Mouse (Mus musculus): ENCODE results near the gene Mmp9.
A peak's percentile ranks its signal among the peaks of the same experiment; 100 is the strongest.

Mmp9 gene

GRCm38 (mm10) chr2:164956195-164956594 is 15.6 kb downstream of the Mmp9 start:
- no peak for DNase-seq

DNA sequence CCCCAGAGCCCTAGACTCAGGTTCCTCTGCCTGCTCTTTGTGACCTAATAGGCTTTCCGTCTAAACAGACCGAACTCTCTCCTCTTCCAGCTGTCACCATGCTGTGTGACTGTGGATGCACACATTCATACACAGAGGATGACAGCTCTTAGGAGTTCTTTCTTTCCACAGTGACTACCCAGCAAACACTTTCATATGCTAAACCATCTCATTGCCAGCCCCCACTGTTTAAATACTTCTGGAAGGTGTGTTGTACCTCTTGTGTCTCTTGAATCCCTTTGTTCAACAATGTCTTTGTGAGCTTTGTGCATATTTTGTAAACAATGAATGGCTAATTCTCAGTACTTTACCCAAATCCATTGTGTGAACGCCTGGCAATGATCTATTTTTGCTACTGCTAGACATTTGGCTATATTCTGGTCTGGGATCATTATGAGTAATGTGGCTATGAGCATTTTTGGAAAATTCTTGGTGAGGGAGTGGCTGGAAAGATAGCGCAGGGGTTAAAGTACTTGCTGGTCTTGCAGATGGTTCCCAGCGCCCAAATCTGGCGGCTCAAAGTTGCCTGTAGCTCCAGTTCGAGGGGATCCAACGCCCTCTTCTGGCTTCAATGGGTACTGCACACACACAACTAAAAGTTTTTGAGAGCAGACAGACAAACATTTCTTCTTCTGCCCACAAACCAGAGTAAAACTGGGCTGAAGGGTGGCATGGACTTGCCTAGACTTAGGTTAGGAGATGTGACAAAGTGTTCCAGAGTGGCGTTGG is 17.2 kb downstream of the Mmp9 start:
- DNase-seq, result peak; percentile 40

- peak; percentile 83 for DNase-seq
Observed at GRCm38 (mm10) chr2:164960716-164961441, 20.3 kb downstream of the Mmp9 start, which contains the start of gene Slc12a5. Gene Slc12a5, plus strand, starts transcription at chr2:164960802.

GRCm38 (mm10) chr2:164961506-164962182 is 21.1 kb downstream of the Mmp9 start:
- peak; percentile 81 for DNase-seq

DNA sequence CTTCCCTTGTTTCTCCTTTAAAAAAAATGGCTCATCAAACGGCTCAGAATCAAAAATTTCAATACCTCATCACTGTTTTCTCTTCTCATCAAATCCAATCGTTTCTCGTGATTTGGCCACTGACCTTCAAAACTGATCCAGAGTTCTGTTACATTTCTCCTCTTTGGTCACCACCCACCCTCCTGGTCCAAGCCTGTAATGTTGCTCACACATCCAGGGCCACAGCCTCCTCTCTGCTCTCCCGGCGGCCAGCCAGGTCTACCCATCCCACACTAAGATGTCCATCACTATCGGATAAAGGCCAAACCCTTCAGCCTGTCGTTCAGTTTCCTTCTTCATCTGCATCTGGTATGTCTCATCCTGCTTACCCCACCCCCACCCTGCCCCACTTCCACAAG is 21.6 kb downstream of the Mmp9 start:
- no peak for DNase-seq

DNA sequence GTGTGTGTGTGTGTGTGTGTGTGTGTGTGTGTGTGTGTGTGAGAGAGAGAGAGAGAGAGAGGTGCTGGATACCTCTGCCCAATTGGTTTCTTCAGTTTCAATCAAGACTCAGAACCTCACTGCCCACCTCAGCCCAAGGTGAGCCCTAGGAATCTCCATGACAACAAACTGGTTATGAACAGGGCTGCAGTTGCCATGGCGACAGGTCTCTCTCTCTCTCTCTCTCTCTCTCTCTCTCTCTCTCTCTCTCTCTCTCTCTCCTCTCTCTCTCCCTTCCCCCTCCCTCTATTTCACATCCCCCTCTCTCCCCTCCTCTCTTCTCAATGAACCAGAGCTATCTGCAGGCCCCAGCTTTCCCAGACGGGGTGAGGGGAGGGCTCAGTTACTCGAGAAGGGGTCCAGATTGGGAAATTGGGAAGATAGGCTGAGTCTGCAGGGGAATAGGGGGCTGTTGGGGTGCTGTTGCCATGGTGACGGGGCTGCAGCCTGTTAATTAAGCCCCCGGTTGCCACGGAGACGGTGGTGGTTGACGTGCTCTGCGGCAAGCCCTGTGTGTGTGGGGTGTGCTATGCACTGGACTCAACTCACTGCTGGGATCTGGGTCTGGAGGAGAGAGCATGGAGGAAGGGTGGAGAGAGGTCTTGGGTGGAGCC is 23.8 kb downstream of the Mmp9 start:
- peak; percentile 65 for DNase-seq

DNA sequence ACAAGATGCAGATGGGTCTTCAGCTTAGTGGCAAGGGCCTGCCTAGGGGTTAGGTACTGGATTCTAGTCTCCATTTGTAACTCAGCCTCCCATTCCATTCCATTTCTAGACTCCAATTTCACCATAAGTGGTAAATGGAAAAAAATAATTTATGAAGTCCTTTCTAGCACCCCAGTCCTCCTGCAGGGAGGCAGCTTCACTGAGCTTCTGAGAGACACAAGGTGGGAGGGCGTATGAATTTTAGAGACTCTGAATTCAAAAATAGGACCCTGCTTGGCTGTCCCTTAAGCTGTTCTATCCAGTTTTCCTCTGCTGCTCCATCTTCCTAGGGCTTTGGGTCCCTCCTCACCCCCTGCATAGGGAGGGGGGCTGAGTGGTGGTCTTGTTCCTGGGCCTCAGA is 24.4 kb downstream of the Mmp9 start:
- no peak for DNase-seq

DNA sequence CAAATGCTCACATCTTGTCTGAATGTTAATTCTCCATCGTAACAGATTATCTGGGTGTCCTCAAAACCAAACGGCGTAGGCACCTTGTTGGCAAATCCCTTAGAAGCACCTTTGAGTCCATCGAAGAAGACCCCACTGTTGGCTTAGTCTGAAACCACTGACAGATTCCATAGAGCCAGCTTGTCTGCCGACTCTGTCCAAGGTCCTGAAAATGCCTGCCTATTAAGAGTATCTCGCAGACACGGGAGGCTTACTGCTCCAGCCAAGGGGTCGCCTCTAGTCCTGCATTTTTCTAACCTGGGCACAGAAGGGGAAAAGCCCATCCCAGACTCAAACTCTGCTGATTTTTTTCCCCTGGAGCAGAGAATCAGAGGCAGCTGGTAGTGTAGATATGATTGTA is 25.8 kb downstream of the Mmp9 start:
- DNase-seq, result peak; percentile 73

- DNase-seq, result peak; percentile 66
Observed at GRCm38 (mm10) chr2:164967193-164967592, 26.6 kb downstream of the Mmp9 start.

DNA sequence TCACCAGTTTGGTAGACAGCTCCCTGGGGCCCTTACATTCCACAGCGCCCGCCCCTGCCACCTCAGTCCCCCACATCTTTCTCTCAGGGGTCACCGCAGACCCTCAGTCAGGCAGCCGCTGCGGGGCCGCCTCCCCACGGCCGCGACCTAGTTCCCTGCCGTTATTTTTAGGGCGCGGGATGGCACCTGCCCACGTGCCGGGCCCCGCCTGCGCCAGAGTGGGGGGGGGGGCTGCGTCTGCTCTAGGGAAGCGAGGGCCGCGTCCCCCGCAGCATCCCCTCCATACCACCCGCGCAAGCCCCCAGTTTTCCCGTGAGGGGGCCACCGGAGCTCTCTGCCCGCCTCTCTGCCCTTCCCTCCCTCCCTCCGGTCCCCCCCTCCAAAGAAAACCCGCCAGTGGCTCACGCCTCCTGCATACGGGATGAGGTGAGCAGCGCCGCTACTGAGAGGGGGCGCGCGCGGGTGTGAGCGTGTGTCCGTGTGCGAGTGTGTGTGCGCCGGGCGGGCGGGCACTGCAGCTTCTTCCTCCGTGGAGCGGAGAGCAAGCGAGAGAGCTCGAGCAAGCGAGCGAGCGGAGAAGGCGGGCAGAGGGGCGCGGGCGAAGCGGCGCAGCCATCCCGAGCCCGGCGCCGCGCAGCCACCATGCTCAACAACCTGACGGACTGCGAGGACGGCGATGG is 27.3 kb downstream of the Mmp9 start:
- DNase-seq, result peak; percentile 70

DNA sequence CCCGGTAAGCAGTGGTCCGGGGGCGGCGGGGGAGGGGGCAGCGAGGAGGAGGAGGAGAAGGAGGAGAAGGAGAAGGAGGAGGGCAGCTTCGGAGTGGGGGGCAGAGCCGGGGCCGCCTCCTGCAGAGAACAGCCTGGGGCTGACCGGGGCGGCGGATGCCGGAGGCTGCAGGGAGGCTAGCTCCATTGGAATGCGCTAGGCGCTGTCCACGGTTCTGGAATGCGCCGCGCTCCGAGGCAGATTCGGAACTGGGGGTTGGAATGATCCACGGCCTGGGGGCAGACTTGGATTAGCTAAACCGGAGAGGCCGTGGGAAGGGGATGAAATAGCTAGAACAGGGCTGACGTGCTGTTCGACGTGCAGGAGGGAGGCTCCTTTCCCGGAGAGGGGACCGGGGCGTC is 27.9 kb downstream of the Mmp9 start:
- peak; percentile 86 for DNase-seq

DNA sequence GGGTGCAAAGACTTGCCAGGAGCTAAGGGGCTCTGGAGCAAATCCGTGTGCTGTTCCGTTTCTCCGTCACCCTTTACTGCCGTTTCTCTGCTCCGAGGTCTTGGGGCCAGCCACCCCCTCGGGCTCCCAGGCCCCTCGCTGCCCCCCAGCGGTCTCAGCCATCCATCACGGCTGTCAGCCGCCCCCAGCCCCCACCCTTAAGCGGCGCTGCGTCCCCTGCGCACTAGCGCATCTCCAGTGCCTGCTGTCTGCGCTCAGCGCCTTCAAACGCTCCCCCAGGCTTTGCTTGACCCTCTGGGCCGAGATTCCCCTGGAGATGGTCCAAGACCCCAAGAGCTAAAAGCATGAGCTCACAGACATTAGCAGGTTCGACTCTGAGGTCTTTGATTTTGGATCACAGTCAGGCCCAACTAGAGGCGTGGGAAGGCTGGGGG is 28.8 kb downstream of the Mmp9 start:
- no peak for DNase-seq

DNA sequence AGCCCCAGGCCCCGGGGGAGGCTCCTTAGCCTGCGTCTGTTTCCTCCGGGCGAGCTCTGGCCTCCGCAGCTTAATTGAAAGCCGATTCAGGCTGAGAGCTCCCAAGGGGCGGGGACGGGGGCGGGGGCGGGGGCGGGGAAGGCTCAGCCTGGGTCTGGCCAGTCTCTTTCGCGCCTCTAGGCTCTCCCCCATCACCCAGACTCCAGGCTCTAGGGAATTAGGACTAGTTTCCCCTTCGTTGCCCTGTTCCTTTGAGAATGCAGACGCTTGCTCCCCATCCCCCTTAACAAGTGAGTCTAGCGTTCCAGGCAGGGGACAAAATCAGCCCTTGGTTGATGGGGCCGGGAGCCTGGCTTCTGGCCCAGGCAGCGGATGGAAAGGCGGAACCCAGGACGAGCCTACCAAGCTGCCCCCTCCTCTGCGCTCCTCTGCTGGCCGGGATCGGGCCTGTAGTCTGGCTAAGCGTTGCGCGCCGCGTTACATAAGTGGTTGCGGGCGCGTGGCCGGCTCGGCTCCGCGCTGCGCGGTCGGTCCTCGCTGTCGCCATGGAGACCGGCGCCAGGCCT is 30.1 kb downstream of the Mmp9 start:
- DNase-seq, result peak; percentile 72

GRCm38 (mm10) chr2:164972646-164973045 is 32.1 kb downstream of the Mmp9 start:
- no peak for DNase-seq

DNA sequence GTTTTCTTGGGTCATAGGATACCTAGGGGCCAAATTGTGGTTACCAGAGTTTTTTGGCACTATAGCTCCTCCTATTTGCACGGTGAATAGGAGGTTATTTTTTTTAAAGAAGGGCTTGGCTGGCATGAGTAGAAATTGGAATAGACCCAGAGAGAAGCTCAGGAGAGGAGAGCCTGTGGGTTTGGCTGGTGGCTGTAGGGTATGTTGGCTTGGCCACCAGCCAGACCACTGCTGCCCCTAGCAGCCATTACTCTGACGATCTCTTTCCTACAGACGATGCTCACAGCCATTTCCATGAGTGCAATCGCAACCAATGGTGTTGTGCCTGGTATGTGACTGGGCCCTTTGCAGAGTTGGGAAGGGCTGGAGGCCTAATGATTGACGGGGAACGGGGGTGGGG is 35.0 kb downstream of the Mmp9 start:
- no peak for DNase-seq

DNA sequence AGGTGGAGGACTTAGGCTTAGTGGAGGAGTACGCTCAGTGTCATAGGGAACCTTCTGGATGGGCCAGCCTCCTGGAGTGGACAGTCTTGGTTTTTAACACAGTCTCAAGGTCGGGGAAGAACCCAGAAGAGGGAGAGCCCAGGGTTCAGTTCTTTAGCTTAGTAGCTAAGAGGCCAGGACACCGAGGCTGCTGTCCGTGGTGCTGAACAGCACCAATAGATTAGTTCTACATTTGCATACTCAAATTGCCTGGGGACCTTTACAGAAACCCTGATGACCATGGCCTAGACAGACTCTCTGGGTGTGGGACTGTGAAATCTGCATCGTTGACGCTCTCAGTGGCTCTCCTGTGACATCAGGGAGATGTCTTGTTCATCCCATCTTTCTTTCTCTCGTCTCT is 39.2 kb downstream of the Mmp9 start:
- DNase-seq, result peak; percentile 78

- no peak for DNase-seq
Observed at GRCm38 (mm10) chr2:164985962-164986361, 45.4 kb downstream of the Mmp9 start.

GRCm38 (mm10) chr2:164986371-164987027 is 45.9 kb downstream of the Mmp9 start:
- no peak for DNase-seq

DNA sequence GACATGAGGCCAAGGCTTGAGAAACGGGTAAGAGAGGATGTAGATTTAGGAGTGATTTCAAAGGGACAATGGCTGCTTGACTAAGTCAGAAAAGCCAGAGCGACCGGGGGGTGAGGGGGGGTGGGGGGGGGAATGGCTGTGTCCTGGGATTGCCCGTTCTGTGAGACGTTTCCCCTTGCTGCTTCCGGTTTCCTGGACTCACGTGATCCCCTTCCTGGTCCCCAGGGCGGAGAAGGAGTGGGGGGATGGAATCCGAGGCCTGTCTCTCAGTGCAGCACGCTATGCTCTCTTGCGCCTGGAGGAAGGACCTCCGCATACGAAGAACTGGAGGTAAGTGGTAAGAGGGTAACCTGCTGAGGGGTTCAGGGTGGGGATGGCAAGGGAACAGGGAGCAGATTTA is 48.2 kb downstream of the Mmp9 start:
- no peak for DNase-seq

DNA sequence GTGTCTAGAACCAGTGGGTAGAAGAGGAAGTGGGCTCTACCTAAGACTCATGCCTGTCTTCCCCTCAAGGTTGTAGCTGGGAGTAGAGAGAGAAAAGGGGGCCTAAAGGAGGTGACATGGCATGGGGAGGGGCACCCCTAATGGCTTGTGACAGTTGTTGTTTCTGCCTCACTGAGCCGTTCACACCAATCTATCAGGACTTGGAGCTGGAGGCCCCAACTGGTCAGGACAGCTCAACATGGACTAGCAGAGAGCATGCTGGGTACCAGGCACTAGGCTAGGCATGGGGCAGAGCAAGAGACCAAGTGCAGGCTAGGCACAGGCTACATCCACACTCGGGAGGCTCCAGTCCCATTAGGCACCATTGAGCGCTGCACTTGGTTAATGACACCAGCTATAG is 50.5 kb downstream of the Mmp9 start:
- DNase-seq, result peak; percentile 79

- DNase-seq, result no peak
Observed at GRCm38 (mm10) chr2:164991808-164992207, 51.2 kb downstream of the Mmp9 start.

DNA sequence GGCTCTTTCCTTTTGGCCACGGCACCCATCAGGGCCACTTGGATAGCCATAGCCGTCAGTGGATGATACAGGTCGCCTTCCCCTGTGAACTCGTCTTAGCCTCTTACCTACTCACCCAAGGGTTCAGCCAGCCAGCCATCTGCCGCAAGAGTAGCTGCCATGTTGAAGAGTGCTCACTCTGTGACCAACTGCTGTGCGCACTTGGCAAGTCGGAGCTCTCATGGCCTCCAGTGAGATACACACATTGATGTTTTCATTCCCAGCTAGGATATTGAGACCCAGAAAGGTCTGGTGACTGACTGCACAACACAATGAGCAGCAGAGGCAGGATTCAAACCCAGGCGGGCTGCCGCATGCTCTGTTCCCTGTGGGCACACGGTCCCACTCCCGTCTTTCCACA is 53.6 kb downstream of the Mmp9 start:
- no peak for DNase-seq
